Comparison of ENCODE assay signal across 14 mouse cellular contexts in genomic region chr14:34508842-34509439, GRCm38 (mm10). TPM values are rescaled to one million over a fixed set of nuclear protein-coding genes. Genes with fewer than 3 reads are reported as not detected.
DNase-seq lines count a peak whose midpoint lies in the region; ATAC-seq and TF ChIP-seq lines count a peak whose summit lies in the region.
"Had no signal": no experiment of that assay in that cellular context is flagged by ENCODE, and none has a peak within 500 bp of the region (broad histone marks: within the 10 kb centered on the region; RNA-seq: fewer than 3 reads in every experiment).

No protein-coding gene starts in this region.

- TF ChIP-seq POLR2A in embryonic fibroblast, embryonic 13.5 days (IDR thresholded peaks at IDR 0.05; ENCODE audit: low read depth, low read length) = no peak

- no peaks in the 10 kb centered on the region for H3K36me3 ChIP-seq in forebrain, embryonic 12.5 days (replicated peaks)
- no peaks in the 10 kb centered on the region for H3K36me3 ChIP-seq in forebrain, embryonic 10.5 days (replicated peaks)
- H3K36me3 ChIP-seq in kidney, postnatal 0 days (ENCODE audit: insufficient read depth, low read length) = no peaks in the 10 kb centered on the region
- H3K36me3 ChIP-seq in midbrain, embryonic 14.5 days (ENCODE audit: control insufficient read depth, insufficient read depth, low read length) = no peaks in the 10 kb centered on the region
- H3K36me3 ChIP-seq: midbrain, embryonic 12.5 days had no signal

- DNase-seq in forebrain, embryonic 10.5 days (ENCODE audit: extremely low spot score, low spot score) = no peak
- DNase-seq in kidney, postnatal 0 days (ENCODE audit: low spot score) = peak; percentile 37
- DNase-seq in kidney, postnatal 4 days = no peak
- DNase-seq in midbrain, embryonic 14.5 days = peak; percentile 39
- no peak for DNase-seq in cerebellum, postnatal 10 days
- DNase-seq: cerebellum, postnatal 25 days; kidney, postnatal 36 days had no signal

- no peak overlapping the region for H3K9ac ChIP-seq in forebrain, embryonic 12.5 days
- H3K9ac ChIP-seq in kidney, postnatal 0 days (ENCODE audit: low read depth, low read length) = no peak overlapping the region
- no peak overlapping the region for H3K9ac ChIP-seq in midbrain, embryonic 14.5 days (replicated peaks; ENCODE audit: low read length)
- H3K9ac ChIP-seq: midbrain, embryonic 12.5 days had no signal

- no peak overlapping the region for H3K4me3 ChIP-seq in forebrain, embryonic 12.5 days (replicated peaks)
- H3K4me3 ChIP-seq in forebrain, embryonic 10.5 days = no peak overlapping the region
- H3K4me3 ChIP-seq in kidney, postnatal 0 days (replicated peaks; ENCODE audit: low read depth, low read length) = no peak overlapping the region
- H3K4me3 ChIP-seq in embryonic fibroblast, embryonic 13.5 days (ENCODE audit: insufficient read depth, low read length) = no peak overlapping the region
- no peak overlapping the region for H3K4me3 ChIP-seq in midbrain, embryonic 14.5 days (replicated peaks; ENCODE audit: low read depth, low read length)
- H3K4me3 ChIP-seq: midbrain, embryonic 12.5 days had no signal

- no peak for ATAC-seq in forebrain, embryonic 12.5 days (ENCODE audit: low FRiP score)
- no peak for ATAC-seq in kidney, postnatal 0 days (replicated peaks; ENCODE audit: low FRiP score, low read depth)
- no peak for ATAC-seq in midbrain, embryonic 14.5 days (ENCODE audit: low FRiP score, low TSS enrichment)
- no peak for ATAC-seq in granulocyte monocyte progenitor cell, adult 5-6 weeks (replicated peaks; ENCODE audit: poor library complexity, severe bottlenecking)

- H3K4me2 ChIP-seq in forebrain, embryonic 12.5 days = no peak overlapping the region
- H3K4me2 ChIP-seq in kidney, postnatal 0 days (ENCODE audit: low read length) = peak overlapping the region; percentile 19; the same call in 1 of the 2 replicates
- no peak overlapping the region for H3K4me2 ChIP-seq in midbrain, embryonic 14.5 days (ENCODE audit: low read length)
- H3K4me2 ChIP-seq: midbrain, embryonic 12.5 days had no signal

- H3K4me1 ChIP-seq in forebrain, embryonic 12.5 days = peaks cover 21% of the 10 kb centered on the region
- peaks cover 17% of the 10 kb centered on the region for H3K4me1 ChIP-seq in forebrain, embryonic 10.5 days
- H3K4me1 ChIP-seq in kidney, postnatal 0 days (replicated peaks; ENCODE audit: insufficient read depth, low read length) = 0 out of 2 replicates have a peak, but pooled peaks cover 4% of the 10 kb centered on the region
- peaks cover 7% of the 10 kb centered on the region; the same call in 1 of the 2 replicates for H3K4me1 ChIP-seq in embryonic fibroblast, embryonic 13.5 days (ENCODE audit: control insufficient read depth, insufficient read depth, low read length)
- peaks cover 9% of the 10 kb centered on the region for H3K4me1 ChIP-seq in midbrain, embryonic 14.5 days (ENCODE audit: control insufficient read depth, insufficient read depth, low read length)

- H3K9me3 ChIP-seq in forebrain, embryonic 12.5 days = no peaks in the 10 kb centered on the region
- no peaks in the 10 kb centered on the region for H3K9me3 ChIP-seq in forebrain, embryonic 10.5 days
- H3K9me3 ChIP-seq in kidney, postnatal 0 days (replicated peaks; ENCODE audit: low read length) = no peaks in the 10 kb centered on the region
- no peaks in the 10 kb centered on the region for H3K9me3 ChIP-seq in midbrain, embryonic 14.5 days (ENCODE audit: control insufficient read depth, low read length)
- H3K9me3 ChIP-seq: midbrain, embryonic 12.5 days had no signal

- WGBS in forebrain, embryonic 12.5 days = 53% methylated on average over 7 of the region's 7 CpGs
- WGBS in forebrain, embryonic 10.5 days = 69% methylated on average over 7 of the region's 7 CpGs
- WGBS in kidney, postnatal 0 days = 29% methylated on average over 7 of the region's 7 CpGs
- 50% methylated on average over 7 of the region's 7 CpGs for WGBS in midbrain, embryonic 14.5 days

- 0 out of 2 replicates have a peak overlapping the region, but pooled peaks have one; percentile 32 for H3K27ac ChIP-seq in forebrain, embryonic 12.5 days
- no peak overlapping the region for H3K27ac ChIP-seq in forebrain, embryonic 10.5 days
- H3K27ac ChIP-seq in kidney, postnatal 0 days = no peak overlapping the region
- H3K27ac ChIP-seq in embryonic fibroblast, embryonic 13.5 days (ENCODE audit: insufficient read depth, low read length) = peak overlapping the region; percentile 70; the same call in 1 of the 2 replicates
- no peak overlapping the region for H3K27ac ChIP-seq in midbrain, embryonic 14.5 days (replicated peaks; ENCODE audit: low read depth, low read length)
- H3K27ac ChIP-seq: midbrain, embryonic 12.5 days had no signal

- no peaks in the 10 kb centered on the region for H3K27me3 ChIP-seq in forebrain, embryonic 12.5 days
- peaks cover 14% of the 10 kb centered on the region for H3K27me3 ChIP-seq in forebrain, embryonic 10.5 days (ENCODE audit: poor library complexity, severe bottlenecking)
- H3K27me3 ChIP-seq in kidney, postnatal 0 days (ENCODE audit: insufficient read depth, low read length) = no peaks in the 10 kb centered on the region
- H3K27me3 ChIP-seq in midbrain, embryonic 14.5 days (ENCODE audit: control insufficient read depth, insufficient read depth, low read length) = no peaks in the 10 kb centered on the region
- H3K27me3 ChIP-seq: midbrain, embryonic 12.5 days had no signal

- no peak for TF ChIP-seq CTCF in kidney, postnatal 0 days (IDR thresholded peaks at IDR 0.05; ENCODE audit: low read depth)
- no peak for TF ChIP-seq CTCF in embryonic fibroblast, embryonic 13.5 days (IDR thresholded peaks at IDR 0.05; ENCODE audit: borderline replicate concordance, insufficient read depth, low read length)

RNA-seq across cellular contexts. Expression of gene Bmpr1a, which starts 5.8 kb away (rescaled TPM):
- polyA plus RNA-seq in forebrain, embryonic 12.5 days (2016; fragmentation: Nextera tagmentation; extraction: Ambion mirVana) = 47.5 and 49.5 TPM in 2 replicates
- polyA plus RNA-seq in forebrain, embryonic 10.5 days (2016; fragmentation: Nextera tagmentation; extraction: Ambion mirVana) = 44.5 and 47.6 TPM in 2 replicates
- polyA plus RNA-seq in kidney, postnatal 0 days (2015; fragmentation: Nextera tagmentation; extraction: Ambion mirVana) = 35.8 and 37.1 TPM in 2 replicates
- polyA plus RNA-seq in embryonic fibroblast, embryonic 13.5 days (2011; ENCODE audit: insufficient read length, low read depth, missing spikeins) = 116 and 146 TPM in 2 replicates
- polyA plus RNA-seq in midbrain, embryonic 14.5 days (2014; fragmentation: Nextera tagmentation; extraction: Ambion mirVana) = 16.3 and 25.9 TPM in 2 replicates
- total RNA-seq in granulocyte monocyte progenitor cell, adult 5-6 weeks (2014; fragmentation: Nextera tagmentation) = not detected in 2 replicates
- 0.04 and 0.46 TPM in 2 replicates for total RNA-seq in granulocyte monocyte progenitor cell, adult 5-6 weeks (2017)

RNA-seq across cellular contexts. Expression of gene 9230112D13Rik, which starts 13.7 kb away (rescaled TPM):
- not detected in 2 replicates for polyA plus RNA-seq in forebrain, embryonic 12.5 days (2016; fragmentation: Nextera tagmentation; extraction: Ambion mirVana)
- polyA plus RNA-seq in forebrain, embryonic 10.5 days (2016; fragmentation: Nextera tagmentation; extraction: Ambion mirVana) = not detected in 2 replicates
- not detected in 2 replicates for polyA plus RNA-seq in kidney, postnatal 0 days (2015; fragmentation: Nextera tagmentation; extraction: Ambion mirVana)
- polyA plus RNA-seq in embryonic fibroblast, embryonic 13.5 days (2011; ENCODE audit: insufficient read length, low read depth, missing spikeins) = not detected in 2 replicates
- polyA plus RNA-seq in midbrain, embryonic 14.5 days (2014; fragmentation: Nextera tagmentation; extraction: Ambion mirVana) = not detected in 2 replicates
- total RNA-seq in granulocyte monocyte progenitor cell, adult 5-6 weeks (2014; fragmentation: Nextera tagmentation) = not detected in 2 replicates
- total RNA-seq in granulocyte monocyte progenitor cell, adult 5-6 weeks (2017) = not detected in 2 replicates
- total RNA-seq: hematopoietic stem cell, adult 5-6 weeks; left cerebral cortex, postnatal 36 days had no signal
- polyA plus RNA-seq: midbrain, embryonic 12.5 days; spleen, adult 2 months had no signal

Comparison
In these comparisons a context has a peak if more than half of its experiments do, and no peak if none do; other contexts are left out.
1. H3K27ac ChIP-seq: peak in forebrain, embryonic 12.5 days (single experiment) and embryonic fibroblast, embryonic 13.5 days (single experiment); none in forebrain, embryonic 10.5 days (single experiment), kidney, postnatal 0 days (single experiment) and midbrain, embryonic 14.5 days (single experiment).
2. DNase-seq: peak in kidney, postnatal 0 days (single experiment) and midbrain, embryonic 14.5 days (single experiment); none in forebrain, embryonic 10.5 days (single experiment), kidney, postnatal 4 days (0 of 2) and cerebellum, postnatal 10 days (0 of 2).